Mouse (Mus musculus) limb, embryonic 15.5 days (tissue): ENCODE measurements around the gene Naxd. TPM values are rescaled to one million over a fixed set of nuclear protein-coding genes. Genes with fewer than 3 reads are reported as not detected.

ENCODE experiments used
- ATAC-seq: fragments of 200-750 bp; cut with Nextera tagmentation; 2 replicates; pipeline ENCODE4 v1.8.0; 2017; ENCODE audit warnings: low read depth, moderate TSS enrichment; ENCODE audit not compliant: insufficient number of reproducible peaks, low FRiP score, low TSS enrichment
- H3K27ac ChIP-seq: fragments of 300-500 bp; sonication (generic); 2 replicates; pipeline ENCODE4 v1.5.1; 2015; ENCODE audit warnings: moderate library complexity, mild to moderate bottlenecking, inconsistent platforms
- H3K27me3 ChIP-seq: fragments of 300-500 bp; sonication (generic); 2 replicates; pipeline ENCODE4 v1.6.1; 2015; ENCODE audit warnings: inconsistent platforms
- H3K36me3 ChIP-seq: fragments of 300-500 bp; sonication (generic); 2 replicates; pipeline ENCODE4 v1.6.1; 2015; ENCODE audit warnings: inconsistent platforms
- H3K4me1 ChIP-seq: fragments of 300-500 bp; sonication (generic); 2 replicates; pipeline ENCODE4 v1.6.1; 2015; ENCODE audit warnings: inconsistent platforms
- H3K4me2 ChIP-seq: fragments of 300-500 bp; sonication (generic); 2 replicates; pipeline ENCODE4 v1.6.1; 2015; ENCODE audit warnings: mild to moderate bottlenecking, inconsistent platforms
- H3K4me3 ChIP-seq: fragments of 300-500 bp; sonication (generic); 2 replicates; pipeline ENCODE4 v1.5.1; 2015; ENCODE audit warnings: mild to moderate bottlenecking, inconsistent platforms
- H3K9ac ChIP-seq: fragments of 300-500 bp; sonication (generic); 2 replicates; pipeline ENCODE4 v1.6.1; 2015; ENCODE audit warnings: inconsistent platforms
- H3K9me3 ChIP-seq: fragments of 300-500 bp; sonication (generic); 2 replicates; pipeline ENCODE4 v1.6.1; 2016; ENCODE audit warnings: inconsistent platforms
- WGBS: fragments of 180-500 bp; shearing (Covaris S2); methylation state at CpG from one replicate; pipeline ENCODE4 v1.1.7; 2015; 5-methylcytosine and 5-hydroxymethylcytosine counted together
- polyA plus RNA-seq: library from polyadenylated mRNA; unstranded; fragments of >200 nt; fragmentation: Nextera tagmentation; extraction: Ambion mirVana; gene quantifications from 2 replicates; pipeline ENCODE4 v1.2.1, GENCODE M21; 2015

The Naxd gene
- polyA plus RNA-seq, 1 experiment from 2014 or later = 124 TPM

DNA sequence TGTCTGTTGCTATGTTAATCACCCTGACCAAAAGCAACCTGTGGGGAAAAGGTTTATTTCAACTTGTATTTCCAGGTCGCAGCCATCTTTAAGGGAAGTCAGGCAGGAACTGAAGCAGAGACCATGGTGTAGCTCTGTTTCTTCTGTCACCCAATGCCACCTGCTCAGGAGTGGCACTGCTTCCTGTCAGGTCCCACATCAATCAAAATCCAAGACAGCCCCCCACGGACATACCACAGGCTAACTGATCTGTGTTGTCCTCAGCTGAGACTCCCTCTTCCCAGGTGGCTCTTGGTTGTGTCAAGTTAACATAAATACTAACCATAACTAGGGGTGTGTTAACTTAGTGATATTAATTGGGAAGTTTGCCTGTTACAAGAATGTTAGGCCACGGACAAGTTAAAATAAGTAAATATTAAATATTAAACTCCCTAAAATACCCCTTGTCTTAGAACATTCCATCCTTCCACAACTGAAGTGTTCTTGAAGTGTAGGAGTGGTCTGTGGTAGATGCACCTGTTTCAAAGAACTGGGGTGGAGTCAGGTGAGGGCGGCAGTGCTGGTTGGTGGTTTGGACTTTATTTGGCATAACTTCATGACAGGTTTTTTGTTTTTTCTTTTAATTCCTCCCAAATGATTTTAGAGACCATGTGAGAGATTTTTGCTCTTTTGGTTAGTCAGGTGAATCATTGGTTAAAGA is 1.6 kb downstream of the Naxd start:
- H3K4me3 ChIP-seq = peak overlapping the region; percentile 92; the same call in 1 of the 2 replicates

DNA sequence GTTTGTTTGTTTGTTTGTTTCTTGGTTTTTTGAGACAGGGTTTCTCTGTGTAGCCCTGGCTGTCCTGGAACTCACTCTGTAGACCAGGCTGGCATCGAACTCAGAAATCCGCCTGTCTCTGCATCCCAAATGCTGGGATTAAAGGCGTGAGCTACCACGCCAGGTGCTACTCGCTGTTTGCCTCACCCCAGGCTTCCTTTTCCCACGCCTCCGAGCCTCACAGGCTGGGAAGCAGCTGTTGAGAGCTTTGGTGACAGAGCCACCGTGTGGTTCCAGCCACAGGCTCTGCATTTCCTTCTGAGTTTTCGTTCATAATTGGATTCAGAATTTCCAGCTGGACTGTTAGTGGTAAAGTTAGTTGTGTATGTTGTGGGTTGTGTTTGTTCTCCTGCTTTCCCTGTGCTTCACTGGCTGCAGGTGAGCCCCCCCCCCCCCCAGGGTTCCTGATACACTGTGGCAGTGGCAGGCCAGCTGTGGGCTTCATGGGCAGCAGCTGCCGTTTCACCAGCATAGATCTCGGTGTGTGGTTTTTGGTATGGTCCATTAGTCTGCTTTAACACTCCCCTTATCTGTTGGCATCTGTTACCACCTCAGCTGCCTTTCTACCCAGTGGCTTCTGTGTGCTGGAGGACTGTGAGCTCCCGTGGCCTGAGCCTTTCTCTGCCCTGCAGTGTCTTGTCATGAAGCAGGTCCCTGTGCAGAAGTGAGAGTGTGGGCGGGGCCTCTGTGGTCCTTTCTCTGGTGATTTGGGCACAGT is 6.3 kb downstream of the Naxd start:
- no peak overlapping the region for H3K4me2 ChIP-seq
- no peak overlapping the region for H3K4me3 ChIP-seq

More for the DNA sequence above, 1.6 kb downstream of the Naxd start:
- ATAC-seq = no peak
- Histone ChIP-seq H3K27me3 (no peaks in the 10 kb centered on the region), H3K27ac (no peak overlapping the region), H3K9ac (no peak overlapping the region), H3K36me3 (peaks cover 17% of the 10 kb centered on the region), H3K9me3 (no peaks in the 10 kb centered on the region), H3K4me1 (peaks cover 15% of the 10 kb centered on the region), H3K4me2 (0 out of 2 replicates have a peak overlapping the region, but pooled peaks have one; percentile 70)
- 86% methylated on average over 4 of the region's 4 CpGs for whole genome bisulfite sequencing

GRCm38 (mm10) chr8:11506074-11506473 is 8.8 kb downstream of the Naxd start:
- WGBS = 84% methylated on average over 14 of the region's 14 CpGs
- H3K9me3 ChIP-seq = no peaks in the 10 kb centered on the region
- H3K4me3 ChIP-seq = no peak overlapping the region
- ATAC-seq = no peak
- no peak overlapping the region for H3K27ac ChIP-seq
- no peaks in the 10 kb centered on the region for H3K4me1 ChIP-seq
- H3K4me2 ChIP-seq = no peak overlapping the region
- no peak overlapping the region for H3K9ac ChIP-seq
- H3K27me3 ChIP-seq = no peaks in the 10 kb centered on the region
- peaks cover 86% of the 10 kb centered on the region for H3K36me3 ChIP-seq

More for the DNA sequence above, 6.3 kb downstream of the Naxd start:
- 0 out of 2 replicates have a peak, but pooled peaks cover 2% of the 10 kb centered on the region for H3K4me1 ChIP-seq
- H3K27me3 ChIP-seq = no peaks in the 10 kb centered on the region
- H3K9ac ChIP-seq = no peak overlapping the region
- no peaks in the 10 kb centered on the region for H3K9me3 ChIP-seq
- no peak overlapping the region for H3K27ac ChIP-seq
- H3K36me3 ChIP-seq = peaks cover 62% of the 10 kb centered on the region
- WGBS = 80% methylated on average over 13 of the region's 13 CpGs
- no peak for ATAC-seq

DNA sequence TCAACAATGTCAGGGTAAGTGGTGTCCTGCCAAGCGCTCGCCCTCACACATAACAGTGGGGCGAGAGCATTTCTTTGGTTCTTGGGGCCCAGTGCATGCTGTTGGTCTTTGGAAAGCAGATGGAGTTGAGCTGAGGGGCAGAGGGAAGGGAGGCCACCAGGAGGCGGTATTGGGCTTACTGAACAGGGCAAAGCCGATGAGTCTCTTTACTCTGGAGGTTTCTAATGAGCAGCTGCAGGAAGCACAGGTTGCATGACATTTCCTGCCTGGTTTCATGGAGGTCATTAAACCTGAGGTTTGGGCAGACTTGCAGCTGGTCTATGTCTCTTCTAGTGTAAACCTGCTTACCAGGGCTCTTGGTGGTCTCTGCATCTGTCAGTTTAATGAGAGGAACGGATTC is 9.5 kb downstream of the Naxd start:
- no peak overlapping the region for H3K4me2 ChIP-seq
- H3K36me3 ChIP-seq = peaks cover 94% of the 10 kb centered on the region
- H3K4me3 ChIP-seq = no peak overlapping the region
- H3K4me1 ChIP-seq = no peaks in the 10 kb centered on the region
- no peak for ATAC-seq
- H3K27me3 ChIP-seq = no peaks in the 10 kb centered on the region
- no peak overlapping the region for H3K27ac ChIP-seq
- H3K9me3 ChIP-seq = no peaks in the 10 kb centered on the region
- H3K9ac ChIP-seq = no peak overlapping the region
- 59% methylated on average over 6 of the region's 6 CpGs for WGBS

GRCm38 (mm10) chr8:11508880-11509279 is 11.6 kb downstream of the Naxd start:
- whole genome bisulfite sequencing = 81% methylated on average over 10 of the region's 10 CpGs
- no peaks in the 10 kb centered on the region for H3K4me1 ChIP-seq

GRCm38 (mm10) chr8:11510971-11511370 is 13.7 kb downstream of the Naxd start:
- no peak overlapping the region for H3K4me3 ChIP-seq
- no peak overlapping the region for H3K9ac ChIP-seq
- H3K9me3 ChIP-seq = no peaks in the 10 kb centered on the region
- peaks cover 98% of the 10 kb centered on the region for H3K36me3 ChIP-seq
- no peak for ATAC-seq
- no peak overlapping the region for H3K4me2 ChIP-seq
- no peaks in the 10 kb centered on the region for H3K4me1 ChIP-seq
- WGBS = 89% methylated on average over 5 of the region's 5 CpGs
- H3K27me3 ChIP-seq = no peaks in the 10 kb centered on the region
- no peak overlapping the region for H3K27ac ChIP-seq

More at GRCm38 (mm10) chr8:11508880-11509279, 11.6 kb downstream of the Naxd start:
- Histone ChIP-seq H3K9me3 (no peaks in the 10 kb centered on the region), H3K4me2 (no peak overlapping the region), H3K36me3 (peaks cover 98% of the 10 kb centered on the region), H3K4me3 (no peak overlapping the region), H3K27me3 (no peaks in the 10 kb centered on the region), H3K9ac (no peak overlapping the region), H3K27ac (no peak overlapping the region)
- no peak for ATAC-seq

DNA sequence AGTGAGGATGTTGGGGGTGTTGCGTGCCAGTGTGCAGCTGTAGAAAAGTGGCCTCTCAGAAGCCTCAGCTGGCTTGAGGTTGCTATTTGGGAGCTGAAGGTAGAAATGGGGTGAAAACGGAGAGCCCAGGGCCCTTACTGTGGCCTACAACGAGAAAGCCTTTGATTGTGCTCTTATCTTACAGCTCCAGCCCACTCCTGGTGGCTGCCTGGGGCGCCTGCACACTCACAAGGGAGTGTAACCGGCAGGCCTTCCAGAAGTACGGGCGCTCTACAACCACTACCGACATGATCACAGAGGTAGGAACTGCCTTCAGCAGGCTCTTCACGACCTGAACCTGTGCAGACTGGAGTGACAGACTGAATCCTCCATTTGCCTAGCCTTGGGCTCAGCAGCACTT is 15.4 kb downstream of the Naxd start:
- Histone ChIP-seq H3K27me3 (no peaks in the 10 kb centered on the region), H3K4me3 (no peak overlapping the region), H3K4me1 (no peaks in the 10 kb centered on the region), H3K36me3 (peaks cover 98% of the 10 kb centered on the region), H3K9ac (no peak overlapping the region), H3K4me2 (no peak overlapping the region), H3K27ac (no peak overlapping the region), H3K9me3 (no peaks in the 10 kb centered on the region)
- ATAC-seq = no peak
- WGBS = 85% methylated on average over 9 of the region's 9 CpGs

GRCm38 (mm10) chr8:11513247-11513646 is 15.9 kb downstream of the Naxd start:
- Histone ChIP-seq H3K4me1 (no peaks in the 10 kb centered on the region), H3K36me3 (peaks cover 99% of the 10 kb centered on the region), H3K4me2 (no peak overlapping the region), H3K4me3 (no peak overlapping the region), H3K9me3 (no peaks in the 10 kb centered on the region), H3K27ac (no peak overlapping the region), H3K27me3 (no peaks in the 10 kb centered on the region), H3K9ac (no peak overlapping the region)
- ATAC-seq = no peak
- 91% methylated on average over 5 of the region's 5 CpGs for WGBS

- Histone ChIP-seq H3K27ac (no peak overlapping the region), H3K36me3 (peaks cover 92% of the 10 kb centered on the region), H3K9ac (no peak overlapping the region), H3K4me1 (no peaks in the 10 kb centered on the region), H3K9me3 (no peaks in the 10 kb centered on the region), H3K4me2 (no peak overlapping the region), H3K27me3 (no peaks in the 10 kb centered on the region), H3K4me3 (no peak overlapping the region)
- 91% methylated on average over 9 of the region's 9 CpGs for WGBS
- no peak for ATAC-seq
Measured at GRCm38 (mm10) chr8:11516292-11516691, 19.0 kb downstream of the Naxd start.

DNA sequence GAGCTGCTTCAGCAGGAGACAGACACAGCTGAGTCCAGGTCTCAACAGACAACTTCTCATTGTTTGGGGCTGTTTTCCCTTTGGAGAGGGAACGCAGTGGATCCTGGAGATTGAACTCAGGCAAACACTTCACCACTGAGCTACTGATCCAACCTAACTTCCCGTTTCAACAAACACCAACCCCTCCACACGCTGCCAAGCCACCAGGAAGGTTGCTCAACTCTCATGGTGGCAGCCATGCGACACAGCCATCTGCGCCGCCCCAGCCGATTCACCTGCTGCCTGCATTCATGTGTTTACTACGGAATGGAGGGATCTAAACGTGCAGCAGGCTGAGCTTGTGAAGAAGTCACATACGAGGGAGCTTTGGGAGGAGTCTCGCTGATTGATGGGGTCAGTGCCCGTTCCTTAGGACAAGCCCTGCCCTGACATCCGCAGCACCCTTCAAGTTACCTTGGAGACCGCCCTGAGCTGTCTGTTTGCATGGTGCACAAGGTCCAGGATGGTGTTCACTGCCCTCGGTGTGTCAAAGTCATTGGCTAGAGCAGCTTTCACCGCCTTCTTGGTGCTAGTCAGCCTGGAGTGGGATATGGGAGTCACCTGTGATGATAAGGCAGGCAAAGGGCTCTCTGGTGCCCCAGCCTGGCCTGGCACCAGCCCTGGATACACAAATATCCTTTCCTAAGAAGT is 20.2 kb downstream of the Naxd start:
- Histone ChIP-seq H3K9ac (no peak overlapping the region), H3K27ac (no peak overlapping the region), H3K4me3 (no peak overlapping the region), H3K4me1 (no peaks in the 10 kb centered on the region), H3K36me3 (peaks cover 91% of the 10 kb centered on the region), H3K27me3 (no peaks in the 10 kb centered on the region), H3K9me3 (no peaks in the 10 kb centered on the region), H3K4me2 (no peak overlapping the region)
- 86% methylated on average over 16 of the region's 16 CpGs for WGBS
- ATAC-seq = no peak

DNA sequence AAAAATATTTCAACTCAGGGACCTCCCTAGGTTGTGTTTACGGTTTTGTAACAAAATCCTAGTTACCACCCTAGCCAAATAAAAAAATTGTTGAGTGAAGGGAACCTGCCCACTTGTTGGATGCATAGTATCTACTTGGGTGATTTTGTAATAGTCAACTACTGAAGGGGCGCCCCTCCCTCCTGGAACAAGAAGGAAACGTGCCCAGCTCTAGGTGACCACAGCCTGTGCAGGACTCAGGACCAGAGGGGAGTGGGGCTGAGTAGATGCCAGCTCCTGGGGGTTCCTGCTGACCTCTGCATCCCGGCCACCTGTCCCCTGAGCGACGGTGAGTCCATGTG is 20.7 kb downstream of the Naxd start:
- no peak overlapping the region for H3K9ac ChIP-seq
- no peak overlapping the region for H3K4me2 ChIP-seq
- H3K9me3 ChIP-seq = no peaks in the 10 kb centered on the region
- 85% methylated on average over 6 of the region's 6 CpGs for WGBS
- H3K36me3 ChIP-seq = peaks cover 86% of the 10 kb centered on the region
- no peak overlapping the region for H3K4me3 ChIP-seq
- no peaks in the 10 kb centered on the region for H3K4me1 ChIP-seq
- H3K27me3 ChIP-seq = no peaks in the 10 kb centered on the region
- H3K27ac ChIP-seq = no peak overlapping the region
- ATAC-seq = no peak

DNA sequence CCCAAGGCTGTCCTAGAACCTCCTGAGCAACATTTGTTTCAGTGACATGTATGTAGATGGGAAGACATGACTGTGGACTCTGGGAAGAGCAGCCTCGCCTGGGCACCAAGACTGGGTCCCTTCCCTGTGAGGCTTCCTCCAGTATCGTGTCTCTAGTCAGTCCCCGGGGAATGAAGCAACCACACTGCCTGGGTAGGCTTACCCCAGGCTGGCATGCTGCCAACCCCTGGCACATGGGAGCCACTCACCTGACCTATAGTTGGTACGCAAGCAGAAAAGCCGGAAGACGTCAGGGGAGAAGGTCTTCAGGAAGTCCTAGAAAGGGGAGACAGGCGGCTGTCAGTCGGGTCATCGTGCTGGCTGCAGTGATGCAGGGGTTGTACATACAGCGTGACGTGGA is 21.4 kb downstream of the Naxd start:
- ATAC-seq = no peak
- Histone ChIP-seq H3K36me3 (peaks cover 80% of the 10 kb centered on the region), H3K4me3 (no peak overlapping the region), H3K9me3 (no peaks in the 10 kb centered on the region), H3K4me2 (no peak overlapping the region), H3K27ac (no peak overlapping the region), H3K9ac (no peak overlapping the region), H3K4me1 (no peaks in the 10 kb centered on the region), H3K27me3 (no peaks in the 10 kb centered on the region)
- WGBS = 86% methylated on average over 11 of the region's 11 CpGs
